Comparison of ENCODE assay signal across 9 mouse cellular contexts in the genomic region with DNA sequence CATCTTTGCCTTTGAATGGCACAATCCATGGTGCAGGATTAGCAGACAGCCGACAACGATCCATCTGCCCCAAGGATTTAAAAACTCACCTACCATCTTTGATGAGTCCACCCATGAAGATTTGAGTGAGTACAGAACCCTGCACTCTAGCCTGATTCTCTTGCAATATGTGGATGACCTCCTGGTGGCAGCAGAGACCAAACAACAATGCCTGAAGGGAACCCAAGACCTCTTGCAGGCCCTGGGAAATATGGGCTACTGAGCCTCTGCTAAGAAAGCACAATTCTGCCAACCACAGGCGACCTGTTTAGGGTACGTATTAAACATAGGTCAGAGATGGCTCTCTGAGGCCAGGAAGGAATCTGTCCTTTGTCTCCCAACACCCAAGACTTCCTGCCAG. TPM values are rescaled to one million over a fixed set of nuclear protein-coding genes. Genes with fewer than 3 reads are reported as not detected.
DNase-seq lines count a peak whose midpoint lies in the region; ATAC-seq lines count a peak whose summit lies in the region.
"Had no signal": no experiment of that assay in that cellular context is flagged by ENCODE, and none has a peak within 500 bp of the region (broad histone marks: within the 10 kb centered on the region; RNA-seq: fewer than 3 reads in every experiment).

No protein-coding gene starts in this region.

- H3K4me1 ChIP-seq in forebrain, embryonic 16.5 days (replicated peaks; ENCODE audit: control insufficient read depth, insufficient read depth, low read length), result 0 out of 2 replicates have a peak, but pooled peaks cover 2% of the 10 kb centered on the region
- no peaks in the 10 kb centered on the region for H3K4me1 ChIP-seq in hindbrain, embryonic 14.5 days (replicated peaks; ENCODE audit: control insufficient read depth, insufficient read depth, low read length)
- H3K4me1 ChIP-seq: liver, embryonic 15.5 days had no signal

- no peaks in the 10 kb centered on the region; the same call in 1 of the 2 replicates for H3K27me3 ChIP-seq in forebrain, embryonic 16.5 days (replicated peaks; ENCODE audit: control insufficient read depth, insufficient read depth, low read length)
- H3K27me3 ChIP-seq in hindbrain, embryonic 14.5 days (ENCODE audit: control insufficient read depth, insufficient read depth, low read length), result no peaks in the 10 kb centered on the region
- H3K27me3 ChIP-seq: liver, embryonic 15.5 days had no signal

- peak; percentile 77 for DNase-seq in MN1 (ENCODE audit: low spot score)
- DNase-seq in cerebellum, adult 11-12 months, result peak; percentile 78
- peak; percentile 87 for DNase-seq in hindbrain, embryonic 14.5 days (ENCODE audit: low spot score)
- DNase-seq in layer of hippocampus, postnatal 10 days (ENCODE audit: low spot score in 2 of 2), result peak; percentile 88 to 91
- DNase-seq in lung, postnatal 4 days, result peak; percentile 64 to 88
- DNase-seq in right cerebral cortex, adult 2 months (ENCODE audit: low spot score in 2 of 2), result peak; percentile 93
- DNase-seq in urinary bladder, postnatal 14 days (ENCODE audit: low spot score), result peak; percentile 84

- no peak overlapping the region for H3K27ac ChIP-seq in forebrain, embryonic 16.5 days (ENCODE audit: low read length)
- H3K27ac ChIP-seq in hindbrain, embryonic 14.5 days, result no peak overlapping the region
- H3K27ac ChIP-seq: liver, embryonic 15.5 days had no signal

- H3K4me2 ChIP-seq in forebrain, embryonic 16.5 days (ENCODE audit: low read length), result no peak overlapping the region
- H3K4me2 ChIP-seq in hindbrain, embryonic 14.5 days (replicated peaks), result no peak overlapping the region
- H3K4me2 ChIP-seq: liver, embryonic 15.5 days had no signal

- ATAC-seq in forebrain, embryonic 16.5 days, result peak; percentile 72; the same call in 1 of the 2 replicates
- peak; percentile 51; the same call in 1 of the 2 replicates for ATAC-seq in hindbrain, embryonic 14.5 days (ENCODE audit: low FRiP score)

- no peak overlapping the region for H3K9ac ChIP-seq in forebrain, embryonic 16.5 days (replicated peaks; ENCODE audit: low read depth, low read length)
- H3K9ac ChIP-seq in hindbrain, embryonic 14.5 days, result no peak overlapping the region
- H3K9ac ChIP-seq: liver, embryonic 15.5 days had no signal

- peaks cover 4% of the 10 kb centered on the region; the same call in 1 of the 2 replicates for H3K9me3 ChIP-seq in forebrain, embryonic 16.5 days (ENCODE audit: control insufficient read depth, low read length)
- no peaks in the 10 kb centered on the region for H3K9me3 ChIP-seq in hindbrain, embryonic 14.5 days (ENCODE audit: control insufficient read depth, low read length)
- H3K9me3 ChIP-seq: liver, embryonic 15.5 days had no signal

- H3K36me3 ChIP-seq in forebrain, embryonic 16.5 days (ENCODE audit: control insufficient read depth, insufficient read depth), result no peaks in the 10 kb centered on the region
- H3K36me3 ChIP-seq in hindbrain, embryonic 14.5 days (replicated peaks; ENCODE audit: control insufficient read depth, insufficient read depth), result no peaks in the 10 kb centered on the region
- H3K36me3 ChIP-seq: liver, embryonic 15.5 days had no signal

- WGBS in forebrain, embryonic 16.5 days, result 30% methylated on average over 4 of the region's 4 CpGs
- 36% methylated on average over 4 of the region's 4 CpGs for WGBS in hindbrain, embryonic 14.5 days

- no peak overlapping the region for H3K4me3 ChIP-seq in forebrain, embryonic 16.5 days (replicated peaks; ENCODE audit: low read length)
- H3K4me3 ChIP-seq in hindbrain, embryonic 14.5 days (replicated peaks; ENCODE audit: low read length), result no peak overlapping the region
- H3K4me3 ChIP-seq: liver, embryonic 15.5 days had no signal

RNA-seq across cellular contexts. Expression of gene Nub1, which starts 11.1 kb away (rescaled TPM):
- polyA plus RNA-seq in forebrain, embryonic 16.5 days (2015; fragmentation: Nextera tagmentation; extraction: Ambion mirVana), result 70.0 and 71.2 TPM in 2 replicates
- 48.5 and 51.7 TPM in 2 replicates for polyA plus RNA-seq in hindbrain, embryonic 14.5 days (2014; fragmentation: Nextera tagmentation; extraction: Ambion mirVana)
- total RNA-seq in layer of hippocampus, postnatal 10 days (2021), result 10 to 100 TPM; 71.7 to 75.3 TPM

RNA-seq across cellular contexts. Expression of gene Smarcd3, which starts 50.0 kb away (rescaled TPM):
- 156 and 181 TPM in 2 replicates for polyA plus RNA-seq in forebrain, embryonic 16.5 days (2015; fragmentation: Nextera tagmentation; extraction: Ambion mirVana)
- polyA plus RNA-seq in hindbrain, embryonic 14.5 days (2014; fragmentation: Nextera tagmentation; extraction: Ambion mirVana), result 149 and 171 TPM in 2 replicates
- 100 to 1,000 TPM; 136 to 148 TPM for total RNA-seq in layer of hippocampus, postnatal 10 days (2021)

RNA-seq across cellular contexts. Expression of gene Wdr86, which starts 56.3 kb away (rescaled TPM):
- 4.7 and 5.1 TPM in 2 replicates for polyA plus RNA-seq in forebrain, embryonic 16.5 days (2015; fragmentation: Nextera tagmentation; extraction: Ambion mirVana)
- polyA plus RNA-seq in hindbrain, embryonic 14.5 days (2014; fragmentation: Nextera tagmentation; extraction: Ambion mirVana), result 7.2 and 12.0 TPM in 2 replicates
- 1 to 10 TPM; 1.5 to 2.4 TPM for total RNA-seq in layer of hippocampus, postnatal 10 days (2021)
